Mouse (Mus musculus) stomach, embryonic 16.5 days (tissue): ENCODE measurements around the gene Pnliprp2. TPM values are rescaled to one million over a fixed set of nuclear protein-coding genes. Genes with fewer than 3 reads are reported as not detected.

Experiments used
- ATAC-seq: fragments of 200-750 bp; cut with Nextera tagmentation; 2 replicates; pipeline ENCODE4 v1.8.0; 2017; ENCODE audit warnings: moderate number of reproducible peaks, moderate TSS enrichment; ENCODE audit not compliant: insufficient read depth, low FRiP score
- H3K27ac ChIP-seq: fragments of 300-500 bp; sonication (generic); 2 replicates; pipeline ENCODE4 v1.5.1; 2014; ENCODE audit warnings: low read length
- H3K27me3 ChIP-seq: fragments of 300-500 bp; sonication (generic); 2 replicates; pipeline ENCODE4 v1.6.1; 2014; ENCODE audit warnings: low read length, control low read depth, mixed read lengths; ENCODE audit not compliant: control insufficient read depth, insufficient read depth
- H3K36me3 ChIP-seq: fragments of 300-500 bp; sonication (generic); 2 replicates; pipeline ENCODE4 v1.6.1; 2014; ENCODE audit warnings: low read length; ENCODE audit not compliant: control insufficient read depth, insufficient read depth
- H3K4me1 ChIP-seq: fragments of 300-500 bp; sonication (generic); 2 replicates; pipeline ENCODE4 v1.6.1; 2014; ENCODE audit warnings: low read length, control low read depth, mixed read lengths; ENCODE audit not compliant: control insufficient read depth, insufficient read depth
- H3K4me2 ChIP-seq: fragments of 300-500 bp; sonication (generic); 2 replicates; pipeline ENCODE4 v1.6.1; 2014; ENCODE audit warnings: low read depth, low read length, mixed read lengths
- H3K4me3 ChIP-seq: fragments of 300-500 bp; sonication (generic); replicated peaks from 2 replicates; pipeline ENCODE4 v1.5.1; 2014; ENCODE audit warnings: mild to moderate bottlenecking, low read length
- H3K9ac ChIP-seq: fragments of 300-500 bp; sonication (generic); 2 replicates; pipeline ENCODE4 v1.6.1; 2014; ENCODE audit warnings: low read length
- H3K9me3 ChIP-seq: fragments of 300-500 bp; sonication (generic); replicated peaks from 2 replicates; pipeline ENCODE4 v1.6.1; 2016; ENCODE audit warnings: low read length, control low read depth; ENCODE audit not compliant: control insufficient read depth
- whole genome bisulfite sequencing: fragments of 180-500 bp; shearing (Covaris S2); extraction: QIAGEN DNeasy Blood & Tissue Kit; methylation state at CpG from one replicate; pipeline ENCODE4 v1.1.7; 2014; 5-methylcytosine and 5-hydroxymethylcytosine counted together
- polyA plus RNA-seq: library from polyadenylated mRNA; unstranded; fragments of >200 nt; fragmentation: Nextera tagmentation; extraction: Ambion mirVana; gene quantifications from 2 replicates; pipeline ENCODE4 v1.2.1, GENCODE M21; 2015

Gene Pnliprp2
- polyA plus RNA-seq, 1 experiment from 2014 or later: 21.9 TPM

DNA sequence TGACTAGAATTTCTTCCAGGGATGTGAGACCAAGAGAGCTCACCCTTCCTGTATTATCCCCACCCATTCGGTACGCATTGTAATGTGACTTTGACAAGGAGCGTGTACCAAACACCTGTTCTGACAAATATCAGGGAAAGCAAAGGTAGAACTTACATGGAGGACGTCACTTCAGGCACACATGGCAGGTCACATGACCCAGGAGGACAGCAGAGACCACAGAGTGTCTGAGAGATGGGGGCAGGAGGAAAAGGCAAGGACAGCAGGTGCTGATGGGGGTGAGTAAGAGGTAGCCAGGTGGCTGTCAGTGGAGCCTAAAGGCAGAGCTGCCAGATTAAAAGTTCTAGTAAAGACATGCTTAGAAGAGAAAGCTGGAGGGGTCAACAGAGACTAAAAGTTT is 16.8 kb upstream of the Pnliprp2 start:
- H3K4me2 ChIP-seq: no peak overlapping the region
- ATAC-seq: no peak
- H3K36me3 ChIP-seq: no peaks in the 10 kb centered on the region
- no peaks in the 10 kb centered on the region for H3K27me3 ChIP-seq
- H3K4me1 ChIP-seq: no peaks in the 10 kb centered on the region
- no peak overlapping the region for H3K9ac ChIP-seq
- WGBS: 78% methylated on average over 4 of the region's 4 CpGs
- H3K4me3 ChIP-seq: no peak overlapping the region
- no peaks in the 10 kb centered on the region for H3K9me3 ChIP-seq
- no peak overlapping the region for H3K27ac ChIP-seq

- H3K4me2 ChIP-seq: no peak overlapping the region
- ATAC-seq: no peak
- H3K27ac ChIP-seq: no peak overlapping the region
- H3K4me3 ChIP-seq: no peak overlapping the region
- no peaks in the 10 kb centered on the region for H3K36me3 ChIP-seq
- H3K4me1 ChIP-seq: no peaks in the 10 kb centered on the region
- no peak overlapping the region for H3K9ac ChIP-seq
- H3K9me3 ChIP-seq: no peaks in the 10 kb centered on the region
- WGBS: 59% methylated on average over 4 of the region's 4 CpGs
- no peaks in the 10 kb centered on the region for H3K27me3 ChIP-seq
Measured at GRCm38 (mm10) chr19:58743736-58744135, 15.8 kb upstream of the Pnliprp2 start.

GRCm38 (mm10) chr19:58747498-58748000 is 12.0 kb upstream of the Pnliprp2 start:
- no peak overlapping the region for H3K4me2 ChIP-seq
- H3K27ac ChIP-seq: no peak overlapping the region
- no peak overlapping the region for H3K4me3 ChIP-seq
- no peaks in the 10 kb centered on the region for H3K36me3 ChIP-seq
- no peaks in the 10 kb centered on the region for H3K4me1 ChIP-seq
- ATAC-seq: 0 out of 2 replicates have a peak, but pooled peaks have one; percentile 18
- H3K9ac ChIP-seq: no peak overlapping the region
- no peaks in the 10 kb centered on the region for H3K9me3 ChIP-seq
- H3K27me3 ChIP-seq: no peaks in the 10 kb centered on the region
- 77% methylated on average over 9 of the region's 9 CpGs for WGBS

DNA sequence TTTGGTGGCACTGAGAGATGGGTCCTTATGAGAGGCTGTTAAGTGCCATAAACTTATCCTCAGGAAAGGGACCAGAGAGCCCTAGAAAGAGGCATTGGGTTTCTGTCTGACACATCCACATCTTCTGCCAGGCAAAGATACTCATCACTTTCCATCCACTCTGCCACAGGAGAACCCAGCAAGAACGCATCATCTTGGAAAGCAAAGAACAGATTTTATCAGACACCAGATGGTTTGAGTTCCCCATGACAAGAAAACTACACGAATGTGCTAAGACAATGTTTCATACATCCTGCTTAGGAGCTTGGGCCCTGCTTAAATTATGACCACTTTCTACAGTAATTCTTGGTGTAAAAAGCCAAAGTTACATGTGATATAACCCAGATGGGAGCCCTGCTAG is 8.7 kb upstream of the Pnliprp2 start:
- Histone ChIP-seq H3K4me2 (no peak overlapping the region), H3K36me3 (no peaks in the 10 kb centered on the region), H3K9ac (no peak overlapping the region), H3K4me1 (no peaks in the 10 kb centered on the region), H3K9me3 (0 out of 2 replicates have a peak, but pooled peaks cover 4% of the 10 kb centered on the region), H3K27ac (no peak overlapping the region), H3K4me3 (no peak overlapping the region), H3K27me3 (no peaks in the 10 kb centered on the region)
- 58% methylated on average over 2 of the region's 2 CpGs for WGBS
- no peak for ATAC-seq

DNA sequence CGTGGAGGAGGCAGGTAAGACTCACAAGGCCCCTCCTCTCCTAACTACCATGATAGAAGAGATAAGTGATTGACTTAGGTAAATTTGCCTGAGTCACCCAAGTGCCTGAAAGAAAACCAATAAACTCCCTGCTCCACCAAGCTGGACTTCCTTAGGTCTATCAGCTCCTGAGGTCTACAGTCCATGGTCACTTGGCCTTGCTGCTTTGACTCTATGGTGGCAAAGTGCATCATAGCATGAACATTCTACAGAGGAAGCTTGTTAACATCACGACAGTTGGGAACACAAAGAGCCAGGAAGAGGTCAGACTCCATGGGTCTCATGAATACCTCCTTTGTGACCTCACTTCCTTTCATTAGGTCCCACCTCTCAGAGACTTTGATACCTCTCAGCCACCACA is 8.0 kb upstream of the Pnliprp2 start:
- ATAC-seq: no peak
- 63% methylated on average over 2 of the region's 2 CpGs for WGBS

DNA sequence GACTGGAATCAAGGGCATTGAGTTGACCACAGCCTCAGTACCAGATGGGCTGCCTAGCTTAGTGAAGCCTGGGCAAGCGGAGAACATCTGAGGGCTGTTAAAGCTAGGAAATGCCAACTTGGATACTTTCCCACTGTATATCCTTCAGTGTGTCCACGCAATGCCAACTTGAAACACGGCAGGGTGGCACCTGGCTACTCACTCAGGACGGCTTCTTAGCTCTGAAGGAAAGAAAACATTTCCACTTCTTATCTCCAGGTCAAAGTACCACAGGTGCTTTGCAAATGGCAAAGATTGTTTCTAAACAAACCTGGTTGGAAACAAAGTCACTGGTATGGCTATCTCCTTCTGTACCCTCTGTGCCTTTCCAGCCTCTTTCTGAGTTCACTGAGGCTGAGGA is 648 bp upstream of the Pnliprp2 start:
- no peaks in the 10 kb centered on the region for H3K36me3 ChIP-seq

More for the DNA sequence above, 8.0 kb upstream of the Pnliprp2 start:
- Histone ChIP-seq H3K9ac (no peak overlapping the region), H3K4me2 (no peak overlapping the region), H3K27me3 (no peaks in the 10 kb centered on the region), H3K4me3 (no peak overlapping the region), H3K27ac (no peak overlapping the region), H3K36me3 (no peaks in the 10 kb centered on the region), H3K4me1 (no peaks in the 10 kb centered on the region), H3K9me3 (peaks cover 7% of the 10 kb centered on the region)

DNA sequence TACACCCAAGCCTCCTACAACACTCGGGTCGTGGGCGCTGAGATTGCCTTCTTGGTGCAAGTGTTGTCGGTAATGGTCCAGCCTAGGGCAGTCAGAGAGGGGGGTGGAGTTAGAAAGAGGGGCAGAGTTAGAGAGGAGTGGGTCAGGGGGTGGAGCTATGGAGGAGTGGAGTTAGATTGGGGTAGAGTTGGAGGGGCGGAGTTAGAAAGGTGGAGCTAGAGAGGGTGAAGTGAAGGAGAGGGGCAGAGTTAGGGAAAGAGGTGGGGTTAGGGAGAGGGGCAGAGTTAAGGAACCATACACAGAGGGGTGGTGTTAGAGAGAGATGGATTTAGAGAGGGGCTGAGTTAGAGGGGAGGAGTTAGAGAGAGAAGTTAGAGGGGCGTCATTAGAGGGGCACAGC is 2.8 kb downstream of the Pnliprp2 start:
- Histone ChIP-seq H3K27me3 (no peaks in the 10 kb centered on the region), H3K9me3 (no peaks in the 10 kb centered on the region), H3K4me1 (no peaks in the 10 kb centered on the region), H3K27ac (no peak overlapping the region), H3K4me3 (no peak overlapping the region), H3K9ac (no peak overlapping the region), H3K4me2 (no peak overlapping the region), H3K36me3 (no peaks in the 10 kb centered on the region)
- WGBS: 32% methylated on average over 6 of the region's 6 CpGs
- no peak; the same call in 1 of the 2 replicates for ATAC-seq

More for the DNA sequence above, 648 bp upstream of the Pnliprp2 start:
- no peak overlapping the region for H3K4me3 ChIP-seq
- no peaks in the 10 kb centered on the region for H3K4me1 ChIP-seq
- H3K4me2 ChIP-seq: no peak overlapping the region
- peaks cover 8% of the 10 kb centered on the region for H3K9me3 ChIP-seq
- no peak for ATAC-seq
- H3K27me3 ChIP-seq: no peaks in the 10 kb centered on the region
- H3K9ac ChIP-seq: no peak overlapping the region
- 54% methylated on average over 4 of the region's 4 CpGs for WGBS
- peak overlapping the region; percentile 55; the same call in 1 of the 2 replicates for H3K27ac ChIP-seq

GRCm38 (mm10) chr19:58762848-58763541 is 3.5 kb downstream of the Pnliprp2 start:
- Histone ChIP-seq H3K9me3 (no peaks in the 10 kb centered on the region), H3K4me2 (no peak overlapping the region), H3K27me3 (no peaks in the 10 kb centered on the region), H3K27ac (no peak overlapping the region), H3K4me1 (no peaks in the 10 kb centered on the region), H3K36me3 (no peaks in the 10 kb centered on the region), H3K9ac (no peak overlapping the region), H3K4me3 (no peak overlapping the region)
- peak; percentile 22; the same call in 1 of the 2 replicates for ATAC-seq
- WGBS: 13% methylated on average over 12 of the region's 12 CpGs

- WGBS: 89% methylated on average over 6 of the region's 6 CpGs
- no peaks in the 10 kb centered on the region for H3K4me1 ChIP-seq
- no peak overlapping the region for H3K4me3 ChIP-seq
- no peak overlapping the region for H3K9ac ChIP-seq
- ATAC-seq: no peak
- no peak overlapping the region for H3K4me2 ChIP-seq
- no peaks in the 10 kb centered on the region for H3K36me3 ChIP-seq
- H3K9me3 ChIP-seq: no peaks in the 10 kb centered on the region
- no peak overlapping the region for H3K27ac ChIP-seq
- H3K27me3 ChIP-seq: no peaks in the 10 kb centered on the region
Measured at GRCm38 (mm10) chr19:58767329-58767728, 7.8 kb downstream of the Pnliprp2 start.
